Mouse (Mus musculus) liver, embryonic 11.5 days (tissue): ENCODE results near the gene Tbl1xr1. TPM values are rescaled to one million over a fixed set of nuclear protein-coding genes. Genes with fewer than 3 reads are reported as not detected.

Source experiments
- ATAC-seq: fragments of 200-750 bp; cut with Nextera tagmentation; replicated peaks from 2 replicates; pipeline ENCODE4 v1.8.0; 2017; ENCODE audit warnings: moderate number of reproducible peaks, mild to moderate bottlenecking, moderate TSS enrichment, moderate library complexity; ENCODE audit not compliant: low FRiP score
- DNase-seq: peaks from one replicate; pipeline ENCODE4 v3.0.0-alpha.2; 2017; ENCODE audit warnings: low spot score
- H3K27ac ChIP-seq: fragments of 300-500 bp; sonication (generic); 2 replicates; pipeline ENCODE4 v1.5.1; 2014; ENCODE audit warnings: mild to moderate bottlenecking, low read depth, low read length, control low read depth
- H3K27me3 ChIP-seq: fragments of 300-500 bp; sonication (generic); replicated peaks from 2 replicates; pipeline ENCODE4 v1.6.1; 2014; ENCODE audit warnings: low read length, mixed read lengths; ENCODE audit not compliant: control insufficient read depth, insufficient read depth
- H3K36me3 ChIP-seq: fragments of 300-500 bp; sonication (generic); 2 replicates; pipeline ENCODE4 v1.6.1; 2014; ENCODE audit warnings: mild to moderate bottlenecking, low read length, moderate library complexity, mixed read lengths; ENCODE audit not compliant: control insufficient read depth, insufficient read depth
- H3K4me1 ChIP-seq: fragments of 300-500 bp; sonication (generic); replicated peaks from 2 replicates; pipeline ENCODE4 v1.6.1; 2014; ENCODE audit warnings: low read length, mixed read lengths; ENCODE audit not compliant: control insufficient read depth, insufficient read depth
- H3K4me2 ChIP-seq: fragments of 300-500 bp; sonication (generic); 2 replicates; pipeline ENCODE4 v1.6.1; 2014; ENCODE audit warnings: mild to moderate bottlenecking, control low read depth, moderate library complexity
- H3K4me3 ChIP-seq: fragments of 300-500 bp; sonication (generic); 2 replicates; pipeline ENCODE4 v1.5.1; 2014; ENCODE audit warnings: low read depth, low read length, control low read depth
- H3K9ac ChIP-seq: fragments of 300-500 bp; sonication (generic); 2 replicates; pipeline ENCODE4 v1.6.1; 2014; ENCODE audit warnings: low read depth, low read length, control low read depth
- H3K9me3 ChIP-seq: fragments of 300-500 bp; sonication (generic); 2 replicates; pipeline ENCODE4 v1.6.1; 2016; ENCODE audit warnings: low read length, inconsistent platforms, mixed read lengths; ENCODE audit not compliant: control insufficient read depth
- WGBS: fragments of 180-500 bp; shearing (Covaris S2); extraction: QIAGEN DNeasy Blood & Tissue Kit; methylation state at CpG from one replicate; pipeline ENCODE4 v1.1.7; 2014; 5-methylcytosine and 5-hydroxymethylcytosine counted together
- polyA plus RNA-seq: library from polyadenylated mRNA; unstranded; fragments of >200 nt; fragmentation: Nextera tagmentation; extraction: Ambion mirVana; gene quantifications from 2 replicates; pipeline ENCODE4 v1.2.1, GENCODE M21; 2014

The Tbl1xr1 gene
- 19.6 and 21.2 TPM in 2 replicates for polyA plus RNA-seq

DNA sequence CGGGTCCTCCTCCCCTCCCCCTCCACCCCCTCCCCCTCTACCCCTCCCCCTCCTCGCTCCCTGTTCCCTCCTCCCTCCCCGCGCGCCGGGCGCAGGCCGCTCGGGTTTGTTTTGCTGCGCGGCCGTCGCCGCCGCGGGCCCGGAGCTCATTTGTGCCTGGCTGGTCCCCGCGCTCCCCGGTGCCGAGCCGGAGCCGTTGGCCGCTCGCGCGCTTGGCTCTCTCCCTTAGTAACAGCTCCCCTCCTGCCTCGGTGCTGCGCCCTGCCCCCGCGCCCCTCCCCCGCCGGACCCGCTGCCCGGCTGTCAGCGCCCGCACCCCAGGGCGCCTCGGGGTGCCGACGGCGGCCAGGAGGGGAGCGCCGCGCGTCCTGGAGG is at the start of gene Tbl1xr1:
Gene Tbl1xr1 (plus strand): TSS at position 92 of the 375 bp plus-strand sequence.
- Histone ChIP-seq H3K4me3 (peak within 1 kb of the TSS; percentile 86), H3K27me3 (no peaks in the 10 kb centered on the region), H3K9me3 (no peaks in the 10 kb centered on the region), H3K4me1 (peaks cover 29% of the 10 kb centered on the region), H3K36me3 (no peaks in the 10 kb centered on the region; the same call in 1 of the 2 replicates), H3K27ac (peak within 1 kb of the TSS; percentile 98), H3K9ac (peak within 1 kb of the TSS; percentile 96), H3K4me2 (peak within 1 kb of the TSS; percentile 85)
- ATAC-seq, result peak; percentile 77
- WGBS, result 0% methylated on average over 26 of the region's 46 CpGs
- DNase-seq, result peak; percentile 94

- Histone ChIP-seq H3K4me2 (no peak overlapping the region), H3K4me3 (no peak overlapping the region), H3K4me1 (no peaks in the 10 kb centered on the region), H3K27ac (no peak overlapping the region), H3K9me3 (no peaks in the 10 kb centered on the region), H3K27me3 (no peaks in the 10 kb centered on the region), H3K36me3 (no peaks in the 10 kb centered on the region), H3K9ac (no peak overlapping the region)
- WGBS, result 68% methylated on average over 4 of the region's 4 CpGs
- DNase-seq (no peak), ATAC-seq (no peak)
These were observed 38.4 kb upstream of the Tbl1xr1 start for GRCm38 (mm10) chr3:22038004-22038403.

DNA sequence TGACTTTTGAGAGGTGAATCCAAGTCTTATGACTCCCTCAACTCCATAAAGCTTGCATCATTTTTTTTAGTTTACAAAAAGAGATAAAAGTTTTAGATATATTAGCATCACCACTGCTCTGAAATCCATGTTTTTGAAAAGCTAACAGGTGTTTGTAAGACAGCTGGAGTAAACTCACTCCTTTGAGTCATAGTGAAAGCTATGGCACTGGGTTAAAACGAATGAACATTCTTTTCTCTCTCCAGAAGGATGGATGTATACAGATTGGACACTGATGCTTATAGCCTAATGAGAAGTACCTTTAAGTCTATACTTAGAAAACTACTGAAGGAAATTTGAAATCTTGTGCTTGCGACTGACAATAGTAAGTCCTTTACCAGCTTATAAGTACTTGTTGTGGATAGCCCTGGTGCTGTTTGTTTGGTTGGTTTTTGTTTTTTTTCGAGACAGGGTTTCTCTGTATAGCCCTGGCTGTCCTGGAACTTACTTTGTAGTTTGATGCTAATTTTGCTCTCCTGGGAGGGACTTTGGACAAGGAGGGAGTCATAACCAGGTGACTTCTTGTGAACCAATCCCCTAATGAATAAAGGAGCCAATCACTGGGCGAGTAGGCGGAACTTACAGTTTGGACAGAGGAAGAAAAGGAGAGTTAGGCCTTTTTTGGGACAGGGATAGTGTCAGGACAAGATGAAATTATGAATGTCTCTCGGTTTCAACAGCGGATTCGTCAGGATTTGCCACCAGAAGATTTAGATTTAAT is 37.2 kb upstream of the Tbl1xr1 start:
- no peaks in the 10 kb centered on the region for H3K9me3 ChIP-seq
- H3K27me3 ChIP-seq, result no peaks in the 10 kb centered on the region
- no peaks in the 10 kb centered on the region for H3K36me3 ChIP-seq
- ATAC-seq, result no peak
- DNase-seq, result no peak
- no peaks in the 10 kb centered on the region for H3K4me1 ChIP-seq
- no peak overlapping the region for H3K4me2 ChIP-seq
- no peak overlapping the region for H3K9ac ChIP-seq
- WGBS, result 81% methylated on average over 8 of the region's 8 CpGs
- no peak overlapping the region for H3K27ac ChIP-seq
- H3K4me3 ChIP-seq, result no peak overlapping the region

DNA sequence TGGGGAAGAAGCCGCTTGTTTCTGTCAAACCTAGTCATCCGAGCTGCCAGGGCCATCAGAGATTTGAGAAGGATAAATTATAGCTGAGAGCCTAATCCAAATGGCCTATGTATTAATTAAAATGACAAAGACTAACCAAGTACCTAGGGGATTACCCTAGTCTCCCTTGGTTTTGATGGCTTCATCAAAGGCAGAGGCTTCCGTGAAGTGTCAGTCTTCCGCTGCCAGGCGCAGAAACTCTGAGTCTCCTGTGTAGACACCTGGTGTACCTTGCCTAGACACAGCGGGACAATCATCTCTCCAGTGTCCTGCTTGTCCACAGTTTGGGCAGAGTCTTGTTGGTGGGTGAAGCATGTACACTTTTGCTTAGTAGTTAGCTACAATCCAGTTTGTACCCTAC is 35.8 kb upstream of the Tbl1xr1 start:
- H3K4me3 ChIP-seq, result no peak overlapping the region
- H3K27ac ChIP-seq, result no peak overlapping the region
- no peaks in the 10 kb centered on the region for H3K36me3 ChIP-seq
- 83% methylated on average over 6 of the region's 6 CpGs for WGBS
- no peaks in the 10 kb centered on the region for H3K27me3 ChIP-seq
- ATAC-seq (no peak), DNase-seq (no peak)
- no peak overlapping the region for H3K4me2 ChIP-seq
- H3K4me1 ChIP-seq, result no peaks in the 10 kb centered on the region
- no peak overlapping the region for H3K9ac ChIP-seq
- H3K9me3 ChIP-seq, result no peaks in the 10 kb centered on the region

GRCm38 (mm10) chr3:22047203-22047602 is 29.2 kb upstream of the Tbl1xr1 start:
- H3K4me1 ChIP-seq, result no peaks in the 10 kb centered on the region
- no peak overlapping the region for H3K27ac ChIP-seq
- no peak overlapping the region for H3K4me3 ChIP-seq
- 87% methylated on average over 14 of the region's 14 CpGs for WGBS
- ATAC-seq, result no peak
- no peaks in the 10 kb centered on the region for H3K27me3 ChIP-seq
- no peak for DNase-seq
- H3K36me3 ChIP-seq, result no peaks in the 10 kb centered on the region
- H3K9me3 ChIP-seq, result no peaks in the 10 kb centered on the region
- H3K4me2 ChIP-seq, result no peak overlapping the region
- H3K9ac ChIP-seq, result no peak overlapping the region

DNA sequence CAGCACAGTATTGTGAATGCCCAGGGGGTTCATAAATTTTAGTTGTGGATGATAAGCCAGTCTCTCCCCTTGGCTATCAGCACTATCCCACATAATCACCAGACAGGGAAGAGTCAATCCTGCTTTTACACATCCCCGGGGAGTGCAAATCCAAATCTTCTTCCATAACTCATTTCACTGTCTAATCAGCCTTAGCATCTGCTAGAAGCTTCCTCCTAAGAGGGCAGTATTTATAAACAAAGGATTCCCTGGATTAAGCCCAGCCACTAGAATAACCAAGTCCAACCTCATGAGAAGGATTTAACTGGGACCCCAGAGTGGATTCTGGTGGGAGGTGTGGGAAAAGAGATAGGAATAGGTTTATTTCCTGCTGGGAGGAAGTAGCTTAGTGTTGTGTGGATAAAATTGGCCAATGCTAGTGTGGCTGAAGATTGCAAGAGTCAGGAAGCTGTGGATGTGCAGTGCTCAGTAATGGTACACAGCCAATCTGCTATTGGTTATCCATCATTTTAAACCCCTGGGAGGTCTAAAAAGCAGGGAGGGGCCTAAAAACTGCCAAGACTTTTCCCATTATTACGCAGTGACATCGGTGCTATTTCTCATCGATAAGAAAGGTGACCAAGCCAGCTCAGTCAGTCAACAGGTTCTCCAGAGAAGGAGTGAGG is 19.7 kb upstream of the Tbl1xr1 start:
- Histone ChIP-seq H3K4me2 (no peak overlapping the region), H3K4me3 (no peak overlapping the region), H3K9ac (no peak overlapping the region), H3K4me1 (no peaks in the 10 kb centered on the region), H3K27me3 (no peaks in the 10 kb centered on the region), H3K27ac (no peak overlapping the region), H3K9me3 (no peaks in the 10 kb centered on the region; the same call in 1 of the 2 replicates), H3K36me3 (no peaks in the 10 kb centered on the region)
- DNase-seq, result no peak
- no peak for ATAC-seq
- WGBS, result 82% methylated on average over 4 of the region's 4 CpGs

GRCm38 (mm10) chr3:22058206-22058804 is 18.1 kb upstream of the Tbl1xr1 start:
- Histone ChIP-seq H3K4me3 (no peak overlapping the region), H3K27ac (no peak overlapping the region), H3K4me2 (no peak overlapping the region), H3K4me1 (no peaks in the 10 kb centered on the region), H3K27me3 (no peaks in the 10 kb centered on the region), H3K9me3 (no peaks in the 10 kb centered on the region; the same call in 1 of the 2 replicates), H3K36me3 (no peaks in the 10 kb centered on the region), H3K9ac (no peak overlapping the region)
- 77% methylated on average over 7 of the region's 7 CpGs for WGBS
- ATAC-seq (no peak), DNase-seq (no peak)

DNA sequence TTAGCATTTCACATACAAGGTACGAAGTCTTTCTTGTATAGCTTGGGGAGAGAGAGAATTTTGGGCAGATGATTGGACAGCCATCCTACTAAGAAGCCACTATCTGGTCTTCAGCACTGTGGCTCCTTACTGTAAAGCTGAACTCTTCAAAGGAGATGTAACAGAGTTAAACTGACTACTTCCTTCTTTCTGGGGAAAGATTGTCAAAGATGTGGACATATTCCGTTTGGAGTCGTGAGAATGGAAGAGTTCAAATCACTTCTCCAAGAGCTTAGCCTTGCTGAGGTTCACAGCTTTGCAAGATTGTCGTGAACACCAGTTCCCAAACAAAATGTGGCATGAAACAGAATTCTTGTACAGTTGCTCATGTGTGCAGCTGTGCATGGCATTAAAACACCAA is 15.3 kb upstream of the Tbl1xr1 start:
- Histone ChIP-seq H3K27me3 (no peaks in the 10 kb centered on the region), H3K27ac (no peak overlapping the region), H3K36me3 (no peaks in the 10 kb centered on the region), H3K4me1 (no peaks in the 10 kb centered on the region), H3K4me3 (no peak overlapping the region), H3K4me2 (no peak overlapping the region), H3K9ac (no peak overlapping the region), H3K9me3 (no peaks in the 10 kb centered on the region)
- ATAC-seq (no peak), DNase-seq (no peak)
- WGBS, result 69% methylated on average over 4 of the region's 4 CpGs
